Mouse (Mus musculus): Measurements from ENCODE around the gene Hjurp. TPM values are rescaled to one million over a fixed set of nuclear protein-coding genes. Genes with fewer than 3 reads are reported as not detected.

Hjurp gene
- 111 TPM for polyA plus RNA-seq (2017; shearing (Covaris generic))

GRCm38 (mm10) chr1:88277098-88277817 lies at the start of gene Hjurp, which contains the start of gene Trpm8:
Gene Hjurp (minus strand): TSS chr1:88277633.
Gene Trpm8 (plus strand): TSS chr1:88277661.

DNA sequence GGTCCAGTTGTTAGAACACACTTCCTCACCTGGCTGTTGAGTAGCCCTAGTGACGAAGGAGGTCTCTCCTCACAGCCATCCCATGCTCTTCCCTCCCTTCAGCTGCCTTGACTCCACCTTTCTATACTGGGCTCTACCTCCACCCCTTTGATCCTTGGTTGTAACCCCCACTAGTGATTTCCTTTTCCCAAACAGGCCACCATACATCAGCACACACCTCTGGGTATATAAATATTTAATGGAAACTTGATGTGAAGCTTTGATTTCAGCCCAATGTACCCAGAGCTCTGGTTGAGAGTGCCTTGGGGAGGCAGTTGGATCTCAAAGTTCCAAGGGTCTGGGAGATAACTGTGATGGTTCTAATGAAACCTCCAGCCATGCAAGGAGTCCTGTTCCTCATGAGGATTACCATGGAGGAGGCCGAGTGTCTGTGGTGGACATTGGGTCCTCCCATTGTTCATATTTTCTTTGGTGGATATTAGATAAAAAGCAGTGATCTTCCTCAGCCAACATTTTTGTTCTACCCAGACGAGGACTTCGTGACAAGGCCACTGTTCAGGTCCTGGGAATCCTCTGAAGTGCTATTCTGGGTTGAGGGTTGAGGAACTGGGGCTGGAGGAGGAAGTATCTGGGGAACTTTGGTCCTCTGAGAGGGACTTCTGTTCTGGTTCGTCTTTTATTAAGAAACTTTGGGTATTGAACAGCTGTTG lies 50.6 kb downstream of the Hjurp start, which contains the start of gene Mroh2a:
Gene Mroh2a, plus strand, starts transcription at position 317 of the 710 bp plus-strand sequence.

Other genes starting within 250 kb of the Hjurp start
- gene Ugt1a10, start 222.2 kb downstream of the Hjurp start, polyA plus RNA-seq (2017; shearing (Covaris generic)): not detected
- not detected for gene Ugt1a9, start 206.8 kb downstream of the Hjurp start, polyA plus RNA-seq (2017; shearing (Covaris generic))
- gene Ugt1a8, start 189.8 kb downstream of the Hjurp start, polyA plus RNA-seq (2017; shearing (Covaris generic)): not detected
- gene Ugt1a7c, start 182.6 kb downstream of the Hjurp start, polyA plus RNA-seq (2017; shearing (Covaris generic)): 1.2 TPM
- gene Ugt1a6b, start 174.4 kb downstream of the Hjurp start, polyA plus RNA-seq (2017; shearing (Covaris generic)): not detected
- 0.21 TPM for gene Ugt1a6a, start 142.8 kb downstream of the Hjurp start, polyA plus RNA-seq (2017; shearing (Covaris generic))
- not detected for gene Ugt1a5, start 111.6 kb downstream of the Hjurp start, polyA plus RNA-seq (2017; shearing (Covaris generic))
- gene Ugt1a2, start 77.0 kb downstream of the Hjurp start, polyA plus RNA-seq (2017; shearing (Covaris generic)): not detected
- gene Dnajb3, start 71.9 kb downstream of the Hjurp start, polyA plus RNA-seq (2017; shearing (Covaris generic)): 0.61 TPM
- gene Ugt1a1, start 65.7 kb downstream of the Hjurp start, polyA plus RNA-seq (2017; shearing (Covaris generic)): not detected
- 1.6 TPM for gene Mroh2a, start 50.6 kb downstream of the Hjurp start, polyA plus RNA-seq (2017; shearing (Covaris generic))
- not detected for gene Trpm8, start within 50 bp of the Hjurp start, polyA plus RNA-seq (2017; shearing (Covaris generic))
- not detected for gene Spp2, start 129.3 kb upstream of the Hjurp start, polyA plus RNA-seq (2017; shearing (Covaris generic))
- gene Glrp1, start 232.4 kb upstream of the Hjurp start, polyA plus RNA-seq (2017; shearing (Covaris generic)): not detected

Data from CD4-positive, CD25-positive, alpha-beta regulatory T cell, adult 9 weeks (primary cell).